Mouse (Mus musculus) naive thymus-derived CD4-positive, alpha-beta T cell, adult 2 months (primary cell): ENCODE measurements around the gene Dcaf4.
A peak's percentile ranks its signal among the peaks of the same experiment; 100 is the strongest.

ENCODE experiments used
- DNase-seq: peaks from one replicate; pipeline ENCODE4 v3.0.0-alpha.2; 2011; ENCODE audit warnings: low read depth

Gene Dcaf4

GRCm38 (mm10) chr12:83551305-83551704 is 31.0 kb downstream of the Dcaf4 start:
- DNase-seq = no peak

- DNase-seq = no peak
Observed at GRCm38 (mm10) chr12:83553816-83554215, 33.5 kb downstream of the Dcaf4 start.

- peak; percentile 20 for DNase-seq
Observed at GRCm38 (mm10) chr12:83555605-83556004, 35.3 kb downstream of the Dcaf4 start.

GRCm38 (mm10) chr12:83558496-83558895 is 38.2 kb downstream of the Dcaf4 start:
- no peak for DNase-seq

- DNase-seq = no peak
Observed at GRCm38 (mm10) chr12:83560189-83560588, 39.9 kb downstream of the Dcaf4 start.

GRCm38 (mm10) chr12:83562589-83562988 is 42.3 kb downstream of the Dcaf4 start:
- DNase-seq = no peak

- DNase-seq = no peak
Observed at GRCm38 (mm10) chr12:83569866-83570265, 49.6 kb downstream of the Dcaf4 start.

GRCm38 (mm10) chr12:83572717-83573116 is 52.5 kb downstream of the Dcaf4 start:
- no peak for DNase-seq

- DNase-seq = no peak
Observed at GRCm38 (mm10) chr12:83577445-83577844, 57.2 kb downstream of the Dcaf4 start.

GRCm38 (mm10) chr12:83578356-83578755 is 58.1 kb downstream of the Dcaf4 start:
- no peak for DNase-seq

- DNase-seq = no peak
Observed at GRCm38 (mm10) chr12:83578896-83579569, 58.8 kb downstream of the Dcaf4 start.

- DNase-seq = no peak
Observed at GRCm38 (mm10) chr12:83580283-83580682, 60.0 kb downstream of the Dcaf4 start.

- no peak for DNase-seq
Observed at GRCm38 (mm10) chr12:83582106-83582505, 61.8 kb downstream of the Dcaf4 start.

- DNase-seq = no peak
Observed at GRCm38 (mm10) chr12:83582747-83583146, 62.5 kb downstream of the Dcaf4 start.

- DNase-seq = no peak
Observed at GRCm38 (mm10) chr12:83586628-83587027, 66.4 kb downstream of the Dcaf4 start.
